Mouse (Mus musculus): ENCODE measurements around the gene Adamtsl1.

The Adamtsl1 gene

GRCm38 (mm10) chr4:85932129-85932528, 418.2 kb downstream of the Adamtsl1 start:
- DNase-seq (ENCODE audit: low spot score): no peak

DNA sequence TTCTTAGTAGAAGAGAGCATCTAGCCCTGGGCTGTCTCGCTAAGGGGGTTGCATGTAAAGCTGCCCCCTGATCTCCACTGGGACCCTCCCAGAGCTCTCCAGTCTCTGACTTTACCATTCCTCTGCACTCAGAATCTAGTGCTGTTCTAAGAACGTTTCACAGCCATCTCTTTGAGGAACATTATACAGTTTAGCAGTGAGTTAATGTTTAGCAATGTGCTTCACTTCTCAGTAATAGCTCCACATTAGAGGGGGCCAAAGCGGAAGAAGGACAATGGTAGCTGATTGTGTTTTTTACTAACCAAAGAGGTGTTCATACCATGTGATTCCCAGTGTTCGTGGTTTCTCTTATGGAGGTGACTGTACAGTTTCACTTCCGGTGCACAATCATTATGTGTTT, 425.5 kb downstream of the Adamtsl1 start:
- DNase-seq (ENCODE audit: low spot score): no peak

DNA sequence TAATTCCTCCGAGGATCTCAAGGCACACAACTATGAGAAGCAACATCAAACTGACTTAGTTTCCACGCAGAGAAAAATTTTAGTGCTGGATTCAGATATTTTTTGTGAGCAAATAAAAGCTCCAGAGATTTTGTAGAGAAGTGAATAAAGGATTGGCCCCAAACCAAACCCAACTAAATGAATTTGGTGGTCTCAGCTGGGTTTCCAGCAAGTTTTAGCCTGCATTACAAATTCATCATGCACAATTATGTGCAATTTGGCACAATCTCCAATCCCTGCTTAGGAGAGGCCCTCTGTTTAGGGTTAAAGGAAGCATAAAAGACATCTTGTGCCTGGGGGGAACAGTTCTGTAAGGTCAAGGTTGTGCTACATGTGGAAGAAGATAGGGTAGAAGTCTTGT, 427.9 kb downstream of the Adamtsl1 start:
- no peak for DNase-seq (ENCODE audit: low spot score)

DNA sequence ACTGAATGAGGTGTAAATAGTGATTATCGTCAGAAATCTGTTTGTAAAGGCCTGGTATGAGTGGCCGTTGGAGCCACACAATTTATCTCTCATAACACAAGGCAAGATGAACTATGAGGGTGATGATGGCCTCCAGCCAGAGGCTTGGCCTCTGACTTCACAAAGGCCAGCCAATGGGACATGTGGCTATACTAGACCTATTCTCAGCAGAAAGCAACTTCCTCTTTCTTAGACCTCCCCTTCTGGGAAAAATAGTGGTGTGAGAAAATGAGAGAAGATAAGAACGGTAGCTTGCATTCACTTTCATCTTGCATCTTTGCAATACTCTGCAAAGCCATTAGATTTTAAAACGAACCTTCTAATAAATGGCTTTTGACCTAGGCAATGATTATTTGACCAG, 439.6 kb downstream of the Adamtsl1 start:
- DNase-seq (ENCODE audit: low spot score): no peak

DNA sequence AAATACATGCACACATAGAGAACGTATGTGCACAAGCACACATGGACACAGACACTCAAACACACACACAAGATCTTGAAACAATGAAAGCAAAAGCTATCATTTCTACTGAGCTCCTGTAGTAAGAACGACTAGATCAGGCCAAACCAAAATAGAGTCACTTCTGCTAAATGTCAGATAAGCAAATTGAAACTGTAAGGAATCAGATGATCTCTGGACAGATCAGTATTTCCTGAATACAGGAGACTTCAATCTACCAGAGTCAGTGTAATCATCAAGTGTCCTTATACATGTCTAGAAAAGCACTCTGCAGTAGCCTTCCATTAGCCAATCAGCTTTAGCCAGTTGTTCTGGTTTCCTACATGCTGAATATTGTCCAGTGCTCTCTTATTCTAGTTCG, 441.4 kb downstream of the Adamtsl1 start:
- no peak for DNase-seq (ENCODE audit: low spot score)

- DNase-seq (ENCODE audit: low spot score): no peak
Measured at GRCm38 (mm10) chr4:85957266-85957665, 443.3 kb downstream of the Adamtsl1 start.

GRCm38 (mm10) chr4:85957879-85958278, 443.9 kb downstream of the Adamtsl1 start:
- no peak for DNase-seq (ENCODE audit: low spot score)

DNA sequence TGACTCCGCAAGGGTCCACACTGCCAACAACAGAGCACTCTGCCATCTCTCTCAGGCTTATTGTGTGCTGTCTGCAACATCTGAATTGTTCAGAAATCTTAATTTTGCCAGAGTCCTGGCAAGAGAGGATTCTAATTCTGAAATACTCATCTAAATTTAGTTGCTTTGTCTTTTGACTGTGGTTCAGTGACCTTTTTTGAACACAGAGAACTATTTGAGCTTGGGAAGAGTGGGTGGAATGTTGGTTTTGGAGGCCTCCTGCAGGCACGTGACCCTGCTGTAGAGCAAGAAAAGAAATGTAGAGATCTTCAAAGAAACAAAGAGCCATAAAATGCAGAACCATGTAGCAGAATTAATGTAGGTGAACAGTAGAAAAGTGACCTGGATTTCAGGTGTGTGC, 445.0 kb downstream of the Adamtsl1 start:
- no peak for DNase-seq (ENCODE audit: low spot score)

- no peak for DNase-seq (ENCODE audit: low spot score)
Measured at GRCm38 (mm10) chr4:85976188-85976587, 462.2 kb downstream of the Adamtsl1 start.

- no peak for DNase-seq (ENCODE audit: low spot score)
Measured at GRCm38 (mm10) chr4:85979206-85979605, 465.2 kb downstream of the Adamtsl1 start.

- DNase-seq (ENCODE audit: low spot score): no peak
Measured at GRCm38 (mm10) chr4:86006596-86006995, 492.6 kb downstream of the Adamtsl1 start.

DNA sequence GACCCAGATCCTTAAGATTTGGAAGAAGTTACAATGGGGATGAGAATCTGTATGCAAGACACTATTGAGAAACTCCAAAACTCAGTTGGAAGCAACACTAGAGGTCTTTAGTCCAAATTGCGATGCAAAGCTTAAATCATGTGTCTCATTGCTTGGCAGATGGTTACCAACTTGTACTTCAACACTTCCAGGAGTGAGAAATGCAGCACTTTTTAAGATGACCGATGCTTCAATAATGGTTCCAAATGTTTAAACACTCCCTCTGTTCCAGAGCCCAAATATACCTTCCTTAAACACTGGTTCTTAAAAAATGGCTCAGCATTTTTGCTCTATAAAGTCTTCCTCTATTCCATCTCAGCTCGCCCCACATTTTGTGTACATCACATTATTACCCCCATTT, 499.7 kb downstream of the Adamtsl1 start:
- no peak for DNase-seq (ENCODE audit: low spot score)

DNA sequence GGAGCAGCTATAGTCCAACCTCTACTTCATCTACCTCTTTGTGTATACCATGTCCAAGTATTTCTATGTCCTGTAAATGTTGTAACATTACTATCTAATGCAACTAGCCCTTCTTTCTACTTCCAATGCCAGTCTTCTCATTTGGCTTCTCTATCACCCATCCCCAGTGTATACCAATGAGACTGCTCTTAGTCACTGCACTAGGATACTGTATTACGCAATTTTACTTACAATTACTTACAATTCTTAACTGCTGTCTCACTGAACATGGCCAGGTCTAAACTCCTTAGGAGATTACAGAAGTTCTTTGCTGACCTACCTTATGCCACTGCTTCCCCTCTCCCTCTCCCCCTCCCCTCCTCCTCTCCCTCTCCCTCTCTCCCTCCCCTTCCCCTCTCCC, 505.0 kb downstream of the Adamtsl1 start:
- DNase-seq (ENCODE audit: low spot score): no peak

- DNase-seq (ENCODE audit: low spot score): no peak
Measured at GRCm38 (mm10) chr4:86019586-86019985, 505.6 kb downstream of the Adamtsl1 start.

DNA sequence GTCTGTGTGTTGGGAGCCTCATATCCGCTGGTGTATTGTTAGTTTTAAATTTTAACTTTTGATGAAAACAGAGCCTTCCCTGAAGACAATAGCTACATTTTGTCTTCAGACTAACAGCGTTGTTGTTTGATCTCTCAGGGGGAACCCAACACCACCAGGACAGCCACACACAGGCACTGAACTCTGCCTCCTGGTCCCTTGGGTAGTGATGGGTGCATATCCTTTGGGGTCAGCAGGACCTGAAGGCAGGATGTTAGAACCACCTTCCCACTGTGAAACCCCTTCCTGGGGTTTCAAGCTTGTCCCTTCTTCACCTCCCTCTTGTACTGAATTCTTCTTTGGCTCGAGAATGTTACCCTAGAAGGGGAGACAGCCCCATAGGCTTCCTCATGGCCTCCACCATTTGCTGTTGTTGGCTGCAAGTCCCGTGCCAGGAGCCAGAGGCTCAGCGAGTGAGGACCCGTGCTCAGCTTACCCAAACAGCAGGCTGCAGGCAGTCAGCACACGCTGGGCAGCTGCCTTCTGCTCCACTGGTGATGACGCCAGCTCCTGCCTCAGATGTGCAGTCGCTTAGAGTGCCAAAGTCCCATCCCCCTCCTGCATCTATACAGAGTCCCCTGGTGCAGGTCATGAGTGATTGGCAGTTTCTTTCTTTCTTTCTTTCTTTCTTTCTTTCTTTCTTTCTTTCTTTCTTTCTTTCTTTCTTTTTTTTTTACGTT, 506.6 kb downstream of the Adamtsl1 start:
- DNase-seq (ENCODE audit: low spot score): no peak

- DNase-seq (ENCODE audit: low spot score): peak; percentile 12
Measured at GRCm38 (mm10) chr4:86024573-86025160, 510.7 kb downstream of the Adamtsl1 start.

- no peak for DNase-seq (ENCODE audit: low spot score)
Measured at GRCm38 (mm10) chr4:86029486-86029885, 515.5 kb downstream of the Adamtsl1 start.

DNA sequence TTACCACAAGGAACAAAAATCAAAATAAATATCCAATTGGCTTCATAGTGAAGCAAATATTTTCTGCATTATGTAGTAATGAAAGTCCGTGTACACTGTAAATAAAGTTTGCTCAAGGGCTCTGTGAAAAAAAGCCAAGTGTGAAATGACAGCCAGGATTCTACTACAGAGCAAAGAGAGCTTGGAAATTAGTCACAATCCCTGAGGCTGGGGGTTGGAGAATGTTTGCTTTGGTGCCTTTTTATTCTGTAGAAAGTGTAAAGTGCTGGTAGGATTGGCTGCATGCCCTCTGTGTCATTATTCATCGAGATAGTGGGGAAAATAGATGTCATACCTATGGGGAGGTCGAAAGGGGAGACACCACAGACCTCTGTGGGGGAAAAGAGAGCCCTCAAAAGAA, 516.2 kb downstream of the Adamtsl1 start:
- no peak for DNase-seq (ENCODE audit: low spot score)

DNA sequence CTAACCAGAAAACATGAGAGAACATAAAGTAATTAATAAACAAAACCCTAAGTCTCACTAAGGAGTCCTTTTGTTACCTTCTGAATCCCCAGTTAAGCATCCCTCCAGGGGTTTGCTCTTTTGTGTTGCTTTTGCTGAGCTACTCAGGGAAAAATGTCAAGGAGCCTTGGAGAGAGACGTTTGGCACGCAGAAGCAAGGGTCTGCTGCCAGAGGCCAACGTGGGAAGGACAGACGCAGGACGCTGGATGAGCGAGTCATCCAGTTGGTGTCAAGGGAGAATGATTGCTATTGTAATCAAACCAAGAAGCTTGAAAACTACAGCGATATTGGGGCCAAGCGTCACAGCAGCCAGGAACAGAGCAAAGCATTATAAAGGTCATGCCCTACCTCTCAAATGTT, 517.1 kb downstream of the Adamtsl1 start:
- no peak for DNase-seq (ENCODE audit: low spot score)

DNA sequence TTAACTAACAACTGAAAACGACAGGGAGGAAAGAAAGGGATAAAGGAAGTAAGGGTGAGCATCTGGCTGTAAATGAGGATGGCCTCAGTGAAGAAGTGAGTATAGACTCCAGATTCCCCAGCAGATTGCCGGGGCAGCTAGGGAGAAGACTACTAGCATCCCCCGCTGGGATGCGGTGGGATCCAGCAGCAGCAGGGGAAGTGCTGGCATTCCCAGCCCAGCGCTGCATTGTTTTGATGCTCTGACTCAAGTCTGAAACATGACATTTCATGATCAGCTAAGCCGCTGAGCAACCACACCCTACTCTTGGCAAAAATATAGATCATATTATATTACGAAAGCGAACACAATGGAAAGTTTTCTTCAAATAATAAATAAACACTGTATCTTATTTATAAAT, 526.9 kb downstream of the Adamtsl1 start:
- DNase-seq (ENCODE audit: low spot score): no peak

DNA sequence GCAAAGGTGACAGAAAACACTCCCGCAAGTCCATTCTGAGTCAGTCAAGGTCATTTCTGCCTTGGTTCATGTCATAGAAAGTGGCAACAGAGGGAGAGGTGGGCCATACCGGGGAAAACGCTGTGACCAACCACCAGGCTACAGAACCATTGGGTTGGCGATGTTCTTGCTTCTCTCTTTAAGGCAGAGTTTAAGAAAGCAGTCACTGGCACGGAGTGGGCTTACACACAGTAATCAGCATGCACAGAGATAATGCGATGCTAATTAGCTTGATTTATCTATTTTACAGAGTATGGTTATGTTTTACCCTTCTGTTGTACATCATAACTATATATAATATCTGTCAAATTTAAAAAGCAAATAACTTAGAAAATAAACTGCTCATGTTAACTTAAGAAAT, 531.5 kb downstream of the Adamtsl1 start:
- DNase-seq (ENCODE audit: low spot score): no peak

GRCm38 (mm10) chr4:86045876-86046275, 531.9 kb downstream of the Adamtsl1 start:
- DNase-seq (ENCODE audit: low spot score): no peak

- DNase-seq (ENCODE audit: low spot score): no peak
Measured at GRCm38 (mm10) chr4:86046881-86047280, 532.9 kb downstream of the Adamtsl1 start.

Data from layer of hippocampus, adult 9-10 months (tissue).